Mouse (Mus musculus): ENCODE data around the gene Trem2. TPM values are rescaled to one million over a fixed set of nuclear protein-coding genes. Genes with fewer than 3 reads are reported as not detected.

Gene Trem2
- polyA plus RNA-seq, 1 experiment from 2014 or later = 5.8 TPM

Other genes with a start within 250 kb of the Trem2 start
- gene 9830107B12Rik, start 200.1 kb upstream of the Trem2 start, polyA plus RNA-seq (2015; fragmentation: Nextera tagmentation; extraction: Ambion mirVana) = not detected in 2 replicates
- gene A530064D06Rik, start 179.1 kb upstream of the Trem2 start, polyA plus RNA-seq (2015; fragmentation: Nextera tagmentation; extraction: Ambion mirVana) = 0.35 TPM in 1 of 2 replicates, not detected in the other
- gene Trem1, start 113.6 kb upstream of the Trem2 start, polyA plus RNA-seq (2015; fragmentation: Nextera tagmentation; extraction: Ambion mirVana) = 0.11 TPM in 1 of 2 replicates, not detected in the other
- not detected in 2 replicates for gene Trem3, start 98.6 kb upstream of the Trem2 start, polyA plus RNA-seq (2015; fragmentation: Nextera tagmentation; extraction: Ambion mirVana)
- gene Treml4, start 82.1 kb upstream of the Trem2 start, polyA plus RNA-seq (2015; fragmentation: Nextera tagmentation; extraction: Ambion mirVana) = 0.15 and 0.42 TPM in 2 replicates
- 0.05 and 0.13 TPM in 2 replicates for gene Treml2, start 46.9 kb upstream of the Trem2 start, polyA plus RNA-seq (2015; fragmentation: Nextera tagmentation; extraction: Ambion mirVana)
- gene B430306N03Rik, start 30.3 kb upstream of the Trem2 start, polyA plus RNA-seq (2015; fragmentation: Nextera tagmentation; extraction: Ambion mirVana) = 0.24 and 0.27 TPM in 2 replicates
- 0.98 and 1.0 TPM in 2 replicates for gene Treml1, start 13.5 kb downstream of the Trem2 start, polyA plus RNA-seq (2015; fragmentation: Nextera tagmentation; extraction: Ambion mirVana)
- 14.2 TPM in 2 replicates for gene Nfya, start 63.5 kb downstream of the Trem2 start, polyA plus RNA-seq (2015; fragmentation: Nextera tagmentation; extraction: Ambion mirVana)
- 46.5 TPM in 2 replicates for gene Oard1, start 63.6 kb downstream of the Trem2 start, polyA plus RNA-seq (2015; fragmentation: Nextera tagmentation; extraction: Ambion mirVana)
- gene Apobec2, start 86.5 kb downstream of the Trem2 start, polyA plus RNA-seq (2015; fragmentation: Nextera tagmentation; extraction: Ambion mirVana) = 25.7 and 38.4 TPM in 2 replicates
- 1.6 and 2.4 TPM in 2 replicates for gene Tspo2, start 105.1 kb downstream of the Trem2 start, polyA plus RNA-seq (2015; fragmentation: Nextera tagmentation; extraction: Ambion mirVana)
- gene Unc5cl, start 108.5 kb downstream of the Trem2 start, polyA plus RNA-seq (2015; fragmentation: Nextera tagmentation; extraction: Ambion mirVana) = 0.43 TPM in 1 of 2 replicates, not detected in the other